Mouse (Mus musculus): ENCODE measurements around the gene Dlst. TPM values are rescaled to one million over a fixed set of nuclear protein-coding genes. Genes with fewer than 3 reads are reported as not detected.

The Dlst gene
- total and polyA plus RNA-seq, 2 experiments from 2014 or later, result 92.5 to 118 TPM

GRCm38 (mm10) chr12:85175926-85176845 is 65.6 kb downstream of the Dlst start:
- H3K36me3 ChIP-seq (ENCODE audit: insufficient read depth, low read length), result no peaks in the 10 kb centered on the region
- peak overlapping the region; percentile 62 for H3K4me2 ChIP-seq (ENCODE audit: low read depth, low read length, poor library complexity, severe bottlenecking)
- peaks cover 7% of the 10 kb centered on the region; the same call in 1 of the 2 replicates for H3K4me1 ChIP-seq (ENCODE audit: insufficient read depth, low read length)
- DNase-seq (ENCODE audit: low spot score), result peak; percentile 83
- H3K4me3 ChIP-seq (ENCODE audit: low read depth, low read length), result peak overlapping the region; percentile 29; the same call in 1 of the 2 replicates
- H3K9ac ChIP-seq (replicated peaks; ENCODE audit: low read length, poor library complexity, severe bottlenecking), result 0 out of 2 replicates have a peak overlapping the region, but pooled peaks have one; percentile 2
- no peak for TF ChIP-seq CTCF (IDR thresholded peaks at IDR 0.05)
- H3K9me3 ChIP-seq (ENCODE audit: low read length), result no peaks in the 10 kb centered on the region
- 13% methylated on average over 10 of the region's 11 CpGs for WGBS
- ATAC-seq (ENCODE audit: low FRiP score), result peak; percentile 70
- H3K27ac ChIP-seq (ENCODE audit: low read depth, low read length), result no peak overlapping the region
- H3K27me3 ChIP-seq (ENCODE audit: insufficient read depth, low read length), result no peaks in the 10 kb centered on the region

- 4% methylated on average over 32 of the region's 32 CpGs for WGBS
- no peaks in the 10 kb centered on the region for H3K9me3 ChIP-seq (ENCODE audit: low read length)
- peak; percentile 20 for DNase-seq (ENCODE audit: low spot score)
- no peaks in the 10 kb centered on the region for H3K36me3 ChIP-seq (ENCODE audit: insufficient read depth, low read length)
- H3K4me3 ChIP-seq (ENCODE audit: low read depth, low read length), result peak overlapping the region; percentile 29
- peak overlapping the region; percentile 62 for H3K4me2 ChIP-seq (ENCODE audit: low read depth, low read length, poor library complexity, severe bottlenecking)
- H3K27me3 ChIP-seq (ENCODE audit: insufficient read depth, low read length), result no peaks in the 10 kb centered on the region
- H3K27ac ChIP-seq (ENCODE audit: low read depth, low read length), result no peak overlapping the region
- ATAC-seq (ENCODE audit: low FRiP score), result no peak; the same call in 1 of the 2 replicates
- peaks cover 7% of the 10 kb centered on the region; the same call in 1 of the 2 replicates for H3K4me1 ChIP-seq (ENCODE audit: insufficient read depth, low read length)
- TF ChIP-seq CTCF (IDR thresholded peaks at IDR 0.05), result no peak
- peak overlapping the region; percentile 33; the same call in 1 of the 2 replicates for H3K9ac ChIP-seq (replicated peaks; ENCODE audit: low read length, poor library complexity, severe bottlenecking)
Observed at GRCm38 (mm10) chr12:85176846-85177523, 66.4 kb downstream of the Dlst start.

- H3K27ac ChIP-seq (ENCODE audit: low read depth, low read length), result no peak within 1 kb of the TSS
- DNase-seq (ENCODE audit: low spot score) (no peak), ATAC-seq (ENCODE audit: low FRiP score) (no peak)
- peaks cover 7% of the 10 kb centered on the region; the same call in 1 of the 2 replicates for H3K4me1 ChIP-seq (ENCODE audit: insufficient read depth, low read length)
- peak within 1 kb of the TSS; percentile 33; the same call in 1 of the 2 replicates for H3K9ac ChIP-seq (replicated peaks; ENCODE audit: low read length, poor library complexity, severe bottlenecking)
- no peaks in the 10 kb centered on the region for H3K36me3 ChIP-seq (ENCODE audit: insufficient read depth, low read length)
- H3K27me3 ChIP-seq (ENCODE audit: insufficient read depth, low read length), result no peaks in the 10 kb centered on the region
- WGBS, result 75% methylated on average over 10 of the region's 10 CpGs
- TF ChIP-seq CTCF (IDR thresholded peaks at IDR 0.05), result no peak
- H3K4me3 ChIP-seq (ENCODE audit: low read depth, low read length), result peak within 1 kb of the TSS; percentile 29
- no peaks in the 10 kb centered on the region for H3K9me3 ChIP-seq (ENCODE audit: low read length)
- peak within 1 kb of the TSS; percentile 62 for H3K4me2 ChIP-seq (ENCODE audit: low read depth, low read length, poor library complexity, severe bottlenecking)
Observed at GRCm38 (mm10) chr12:85177740-85178239, 67.2 kb downstream of the Dlst start, which contains the start of gene Pgf. Gene Pgf, minus strand, starts transcription at chr12:85177790.

- 81% methylated on average over 2 of the region's 2 CpGs for WGBS
- Histone ChIP-seq H3K36me3 (ENCODE audit: insufficient read depth, low read length) (no peaks in the 10 kb centered on the region), H3K4me1 (ENCODE audit: insufficient read depth, low read length) (peaks cover 7% of the 10 kb centered on the region; the same call in 1 of the 2 replicates), H3K4me2 (ENCODE audit: low read depth, low read length, poor library complexity, severe bottlenecking) (no peak overlapping the region), H3K9ac (replicated peaks; ENCODE audit: low read length, poor library complexity, severe bottlenecking) (no peak overlapping the region), H3K9me3 (ENCODE audit: low read length) (no peaks in the 10 kb centered on the region), H3K27ac (ENCODE audit: low read depth, low read length) (no peak overlapping the region), H3K27me3 (ENCODE audit: insufficient read depth, low read length) (no peaks in the 10 kb centered on the region), H3K4me3 (ENCODE audit: low read depth, low read length) (no peak overlapping the region)
- TF ChIP-seq CTCF (IDR thresholded peaks at IDR 0.05), result no peak
- DNase-seq (ENCODE audit: low spot score), result no peak
- no peak for ATAC-seq (ENCODE audit: low FRiP score)
Observed at GRCm38 (mm10) chr12:85178294-85178693, 67.7 kb downstream of the Dlst start.

- TF ChIP-seq CTCF (IDR thresholded peaks at IDR 0.05), result no peak
- Histone ChIP-seq H3K9me3 (ENCODE audit: low read length) (no peaks in the 10 kb centered on the region), H3K4me1 (ENCODE audit: insufficient read depth, low read length) (peaks cover 4% of the 10 kb centered on the region; the same call in 1 of the 2 replicates), H3K27me3 (ENCODE audit: insufficient read depth, low read length) (no peaks in the 10 kb centered on the region), H3K36me3 (ENCODE audit: insufficient read depth, low read length) (no peaks in the 10 kb centered on the region), H3K4me2 (ENCODE audit: low read depth, low read length, poor library complexity, severe bottlenecking) (no peak overlapping the region), H3K9ac (replicated peaks; ENCODE audit: low read length, poor library complexity, severe bottlenecking) (no peak overlapping the region), H3K4me3 (ENCODE audit: low read depth, low read length) (no peak overlapping the region), H3K27ac (ENCODE audit: low read depth, low read length) (no peak overlapping the region)
- 28% methylated on average over 14 of the region's 17 CpGs for WGBS
- DNase-seq (ENCODE audit: low spot score), result peak; percentile 48
- ATAC-seq (ENCODE audit: low FRiP score), result no peak
Observed at GRCm38 (mm10) chr12:85181475-85182344, 71.1 kb downstream of the Dlst start.
